Mouse (Mus musculus) lung, postnatal 0 days (tissue): ENCODE measurements around the gene Ppig. TPM values are rescaled to one million over a fixed set of nuclear protein-coding genes. Genes with fewer than 3 reads are reported as not detected.

Source experiments
- ATAC-seq: fragments of 200-750 bp; cut with Nextera tagmentation; 2 replicates; pipeline ENCODE4 v1.8.0; 2017; ENCODE audit warnings: moderate library complexity
- DNase-seq: peaks from one replicate; pipeline ENCODE4 v3.0.0-alpha.2; 2016; ENCODE audit warnings: low spot score
- H3K27ac ChIP-seq: fragments of 300-500 bp; sonication (generic); 2 replicates; pipeline ENCODE4 v1.5.1; 2014; ENCODE audit warnings: antibody characterized with exemption, mild to moderate bottlenecking, low read length, mixed read lengths
- H3K27me3 ChIP-seq: fragments of 300-500 bp; sonication (generic); replicated peaks from 2 replicates; pipeline ENCODE4 v1.6.1; 2014; ENCODE audit warnings: low read length, mixed read lengths; ENCODE audit not compliant: insufficient read depth
- H3K36me3 ChIP-seq: fragments of 300-500 bp; sonication (generic); 2 replicates; pipeline ENCODE4 v1.6.1; 2014; ENCODE audit warnings: low read length, mixed read lengths; ENCODE audit not compliant: insufficient read depth
- H3K4me1 ChIP-seq: fragments of 300-500 bp; sonication (generic); 2 replicates; pipeline ENCODE4 v1.6.1; 2014; ENCODE audit warnings: antibody characterized with exemption, low read depth, low read length, mixed read lengths; ENCODE audit not compliant: insufficient read depth
- H3K4me2 ChIP-seq: fragments of 300-500 bp; sonication (generic); replicated peaks from 2 replicates; pipeline ENCODE4 v1.6.1; 2014; ENCODE audit warnings: low read depth, mild to moderate bottlenecking, low read length, moderate library complexity, mixed read lengths
- H3K4me3 ChIP-seq: fragments of 300-500 bp; sonication (generic); 2 replicates; pipeline ENCODE4 v1.5.1; 2014; ENCODE audit warnings: low read depth, low read length
- H3K9ac ChIP-seq: fragments of 300-500 bp; sonication (generic); replicated peaks from 2 replicates; pipeline ENCODE4 v1.6.1; 2014; ENCODE audit warnings: low read depth, mild to moderate bottlenecking
- H3K9me3 ChIP-seq: fragments of 300-500 bp; sonication (generic); 2 replicates; pipeline ENCODE4 v1.6.1; 2016; ENCODE audit warnings: low read length, mixed read lengths
- CTCF ChIP-seq: IDR thresholded peaks from 2 replicates; pipeline ENCODE4 v1.5.1; 2016; ENCODE audit warnings: antibody characterized with exemption, mild to moderate bottlenecking
- EP300 ChIP-seq: IDR thresholded peaks from 2 replicates; pipeline ENCODE4 v1.6.1; 2016; ENCODE audit warnings: antibody characterized with exemption, mild to moderate bottlenecking, control low read depth
- WGBS: fragments of 180-500 bp; shearing (Covaris S2); extraction: QIAGEN DNeasy Blood & Tissue Kit; methylation state at CpG from one replicate; pipeline ENCODE4 v1.1.7; 2014; 5-methylcytosine and 5-hydroxymethylcytosine counted together
- polyA plus RNA-seq: library from polyadenylated mRNA; unstranded; fragments of >200 nt; fragmentation: Nextera tagmentation; extraction: Ambion mirVana; gene quantifications from 2 replicates; pipeline ENCODE4 v1.2.1, GENCODE M21; 2015

The Ppig gene
- polyA plus RNA-seq, 1 experiment from 2014 or later, result 96.5 TPM

GRCm38 (mm10) chr2:69683036-69683805 lies 39.1 kb upstream of the Ppig start:
- 0 out of 2 replicates have a peak, but pooled peaks cover 4% of the 10 kb centered on the region for H3K36me3 ChIP-seq
- H3K4me3 ChIP-seq, result no peak overlapping the region
- H3K9me3 ChIP-seq, result no peaks in the 10 kb centered on the region
- H3K9ac ChIP-seq, result no peak overlapping the region
- ATAC-seq (no peak), DNase-seq (no peak)
- H3K27ac ChIP-seq, result no peak overlapping the region
- no peak overlapping the region for H3K4me2 ChIP-seq
- WGBS, result 81% methylated on average over 13 of the region's 13 CpGs
- TF ChIP-seq CTCF, result no peak
- no peaks in the 10 kb centered on the region for H3K27me3 ChIP-seq
- H3K4me1 ChIP-seq, result no peaks in the 10 kb centered on the region

GRCm38 (mm10) chr2:69684488-69684887 lies 37.9 kb upstream of the Ppig start:
- TF ChIP-seq EP300 (no peak), CTCF (no peak)
- Histone ChIP-seq H3K36me3 (0 out of 2 replicates have a peak, but pooled peaks cover 4% of the 10 kb centered on the region), H3K4me2 (no peak overlapping the region), H3K27me3 (no peaks in the 10 kb centered on the region), H3K9me3 (no peaks in the 10 kb centered on the region), H3K9ac (no peak overlapping the region), H3K4me1 (no peaks in the 10 kb centered on the region), H3K27ac (no peak overlapping the region), H3K4me3 (no peak overlapping the region)
- WGBS, result 84% methylated on average over 3 of the region's 3 CpGs
- ATAC-seq (no peak), DNase-seq (no peak)

- Histone ChIP-seq H3K9ac (no peak overlapping the region), H3K4me2 (no peak overlapping the region), H3K4me3 (no peak overlapping the region), H3K27ac (no peak overlapping the region), H3K9me3 (no peaks in the 10 kb centered on the region), H3K36me3 (0 out of 2 replicates have a peak, but pooled peaks cover 4% of the 10 kb centered on the region), H3K4me1 (no peaks in the 10 kb centered on the region), H3K27me3 (no peaks in the 10 kb centered on the region)
- WGBS, result 89% methylated on average over 3 of the region's 3 CpGs
- TF ChIP-seq EP300 (no peak), CTCF (no peak)
- ATAC-seq (no peak), DNase-seq (no peak)
These were observed 32.1 kb upstream of the Ppig start for GRCm38 (mm10) chr2:69690214-69690613.

GRCm38 (mm10) chr2:69690843-69691242 lies 31.5 kb upstream of the Ppig start:
- no peaks in the 10 kb centered on the region for H3K27me3 ChIP-seq
- DNase-seq (peak; percentile 38), ATAC-seq (peak; percentile 60)
- no peaks in the 10 kb centered on the region for H3K9me3 ChIP-seq
- H3K4me1 ChIP-seq, result no peaks in the 10 kb centered on the region
- H3K4me3 ChIP-seq, result no peak overlapping the region
- H3K9ac ChIP-seq, result no peak overlapping the region
- no peak overlapping the region for H3K27ac ChIP-seq
- 75% methylated on average over 6 of the region's 6 CpGs for WGBS
- H3K36me3 ChIP-seq, result 0 out of 2 replicates have a peak, but pooled peaks cover 4% of the 10 kb centered on the region
- no peak for TF ChIP-seq CTCF
- no peak for TF ChIP-seq EP300
- H3K4me2 ChIP-seq, result no peak overlapping the region

GRCm38 (mm10) chr2:69693501-69693900 lies 28.8 kb upstream of the Ppig start:
- TF ChIP-seq EP300 (no peak), CTCF (no peak; the same call in 1 of the 2 replicates)
- Histone ChIP-seq H3K4me1 (no peaks in the 10 kb centered on the region), H3K27ac (no peak overlapping the region), H3K4me3 (no peak overlapping the region), H3K4me2 (no peak overlapping the region), H3K9ac (no peak overlapping the region), H3K36me3 (no peaks in the 10 kb centered on the region), H3K9me3 (no peaks in the 10 kb centered on the region), H3K27me3 (no peaks in the 10 kb centered on the region)
- no peak for ATAC-seq
- WGBS, result 95% methylated on average over 11 of the region's 11 CpGs
- no peak for DNase-seq

GRCm38 (mm10) chr2:69700446-69700845 lies 21.9 kb upstream of the Ppig start:
- H3K4me1 ChIP-seq, result no peaks in the 10 kb centered on the region
- no peak overlapping the region for H3K4me2 ChIP-seq
- peaks cover 13% of the 10 kb centered on the region; the same call in 1 of the 2 replicates for H3K36me3 ChIP-seq
- H3K27me3 ChIP-seq, result no peaks in the 10 kb centered on the region
- H3K9ac ChIP-seq, result no peak overlapping the region
- ATAC-seq (no peak), DNase-seq (no peak)
- no peak overlapping the region for H3K27ac ChIP-seq
- no peak overlapping the region for H3K4me3 ChIP-seq
- 93% methylated on average over 8 of the region's 8 CpGs for WGBS
- no peak for TF ChIP-seq EP300
- TF ChIP-seq CTCF, result no peak
- no peaks in the 10 kb centered on the region for H3K9me3 ChIP-seq
